Mouse (Mus musculus) megakaryocyte, adult 5-6 weeks (primary cell): ENCODE data around the gene Phf23. TPM values are rescaled to one million over a fixed set of nuclear protein-coding genes. Genes with fewer than 3 reads are reported as not detected.
"Not testable (repeated sequence)": the region's sequence is repeated elsewhere in the genome, so short reads cannot be mapped to it uniquely, and the experiment has no call there.

Experiments
- ATAC-seq: 2 replicates; pipeline ENCODE4 v1.8.0; 2016; ENCODE audit warnings: mild to moderate bottlenecking, inconsistent platforms; ENCODE audit not compliant: poor library complexity, severe bottlenecking
- total RNA-seq, 2 experiments: library from RNA; stranded (forward) in 1 of 2; stranded (reverse) in 1 of 2; fragments of 153-499, 151-499 nt in 1 of 2; fragments of 221-1000, 200-1000 nt in 1 of 2; gene quantifications; 2 replicates each; pipeline versions ENCODE4 v1.2.3 to v1.2.4; 2015 to 2017

Phf23 gene
- total RNA-seq (2015) (34.0 and 37.0 TPM in 2 replicates), total RNA-seq (2017) (42.5 and 45.8 TPM in 2 replicates)

DNA sequence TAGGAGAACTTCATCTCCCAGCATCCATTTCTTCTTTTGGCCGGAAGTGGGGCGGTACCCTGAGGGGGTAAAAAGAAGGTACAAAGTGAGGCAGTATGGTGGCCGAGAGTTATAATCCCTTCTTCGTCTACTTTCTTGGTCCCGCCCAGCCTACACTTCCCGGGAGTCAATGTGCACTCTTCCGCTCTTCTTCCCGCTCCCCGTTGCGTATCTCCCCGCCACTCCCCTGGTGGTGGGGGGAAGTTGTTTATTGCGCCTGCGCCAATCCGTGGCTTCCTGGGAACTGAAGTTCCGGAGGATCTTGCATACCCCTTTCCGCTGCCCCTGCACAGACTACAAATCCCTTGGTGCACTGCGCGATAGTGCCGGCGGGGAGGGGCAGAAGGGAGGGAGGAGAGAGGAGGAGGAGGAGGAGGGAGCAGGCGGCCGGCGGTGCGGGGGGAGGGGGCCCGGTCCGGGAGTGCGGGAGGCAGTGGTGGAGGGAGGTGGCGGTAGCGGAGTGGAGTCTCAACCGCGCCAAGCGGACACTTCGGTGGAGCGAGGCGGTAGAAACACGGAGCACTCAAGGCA lies at the start of gene Phf23:
TSS of gene Phf23 (plus strand) at position 387 of the 570 bp plus-strand sequence.
- peak; percentile 58 for ATAC-seq

DNA sequence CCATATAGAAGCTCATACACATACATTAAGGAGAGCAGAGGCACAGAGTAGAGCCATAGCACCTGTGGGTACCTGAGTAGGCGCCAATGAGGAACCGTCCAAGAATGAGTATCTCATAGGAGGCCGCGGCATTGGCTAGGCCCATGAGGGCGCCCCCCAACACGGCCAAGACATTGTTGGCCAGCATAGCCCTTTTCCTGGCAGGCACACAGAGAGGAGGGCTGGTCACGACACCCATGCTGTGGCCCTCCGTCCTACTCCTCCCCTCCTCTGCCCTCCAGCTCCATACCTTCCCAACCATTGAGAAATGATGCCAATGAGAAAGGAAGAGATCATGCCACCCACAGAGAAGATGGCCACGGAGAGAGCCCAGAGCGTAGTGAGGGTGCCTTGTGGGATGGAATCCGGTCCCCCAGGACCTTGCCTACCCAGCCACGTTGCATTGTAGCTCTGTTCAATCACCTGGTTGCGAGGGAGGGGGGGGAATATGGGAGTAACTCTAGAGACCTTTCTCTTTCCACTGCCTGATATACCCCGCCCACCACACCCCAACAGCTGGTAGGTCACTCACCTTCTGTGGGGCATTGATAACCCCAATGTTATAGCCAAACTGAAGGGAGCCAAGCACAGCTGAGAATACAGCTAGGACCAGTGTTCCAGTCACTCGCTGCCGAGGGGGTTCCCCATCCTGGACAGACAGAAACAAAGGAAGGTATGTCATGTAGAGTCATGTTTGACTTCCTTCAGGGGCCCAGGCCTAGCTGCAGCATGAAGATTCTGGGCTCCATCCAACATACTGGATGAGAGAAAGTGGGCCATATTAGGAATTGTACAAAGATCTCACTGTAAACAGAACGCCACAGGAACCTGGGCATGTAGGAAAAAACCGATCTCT lies 49.3 kb upstream of the Phf23 start:
- no peak for ATAC-seq

DNA sequence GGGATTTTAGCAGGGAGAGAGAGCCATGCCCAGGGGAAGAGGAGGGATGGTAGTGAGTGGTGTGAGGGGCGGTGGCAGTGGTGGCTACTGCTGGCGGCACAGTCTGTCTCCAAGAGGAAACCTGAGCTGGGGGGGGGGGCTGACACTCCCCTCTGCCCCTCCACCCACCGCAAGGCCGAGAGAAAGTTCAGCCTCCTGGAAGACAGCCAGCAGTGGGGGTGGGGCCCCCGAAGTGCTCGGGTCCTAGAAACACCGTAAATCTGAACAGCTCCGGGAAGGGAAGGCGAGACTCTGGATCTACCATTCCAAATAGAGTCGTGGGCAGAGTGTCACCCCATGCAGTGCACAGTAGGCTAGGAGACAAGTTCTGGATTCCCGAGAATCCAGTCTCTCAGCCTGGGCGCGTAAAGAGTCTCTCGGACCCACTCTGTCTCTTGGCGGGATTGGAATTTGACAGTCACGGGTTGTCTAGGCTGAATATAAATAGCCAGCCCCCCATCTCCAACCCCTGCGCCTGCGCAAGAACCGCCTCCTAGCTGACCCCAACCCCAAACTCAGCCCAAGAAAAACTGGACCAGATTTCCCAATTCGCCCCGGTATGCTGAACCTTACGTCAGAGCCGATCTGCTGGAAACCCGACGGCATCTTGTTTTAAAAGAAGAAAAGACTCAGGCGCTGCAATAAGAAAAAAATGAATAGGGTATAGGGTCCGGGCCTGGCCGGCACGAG lies 48.1 kb upstream of the Phf23 start:
- ATAC-seq: no peak

DNA sequence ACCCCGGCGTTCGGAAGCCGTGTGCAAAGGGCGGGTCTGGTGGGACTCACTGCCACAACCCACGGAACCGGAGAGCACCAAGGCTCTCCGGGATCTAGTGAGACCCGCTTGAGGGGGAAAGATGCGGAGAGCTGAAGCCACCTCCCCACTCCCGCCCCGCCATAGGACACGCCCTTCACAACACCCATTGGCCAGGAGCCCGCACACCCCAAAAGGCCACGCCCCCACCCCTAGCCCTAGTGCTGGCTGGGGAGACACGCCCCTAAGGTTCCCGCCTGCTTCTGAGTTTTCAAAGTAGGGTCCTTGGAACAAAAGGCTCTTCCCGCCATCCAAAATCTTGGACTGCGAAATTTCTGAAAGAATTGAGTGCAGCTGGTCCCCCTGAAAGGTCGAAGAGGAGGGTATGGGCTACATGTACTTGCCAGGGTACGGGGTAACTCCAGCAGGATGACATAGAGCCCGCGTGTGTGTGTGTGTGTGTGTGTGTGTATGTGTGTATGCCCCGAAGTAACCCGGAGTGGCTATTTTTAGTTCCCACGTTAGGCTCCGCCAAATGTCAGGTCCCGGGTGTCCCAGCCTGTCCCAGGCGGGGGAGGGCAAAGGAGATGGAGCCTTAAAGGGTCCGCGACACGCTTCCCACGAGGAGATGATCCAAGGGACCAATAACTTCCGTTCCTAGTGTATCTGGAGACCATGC lies 47.4 kb upstream of the Phf23 start, which contains the start of gene Slc2a4:
TSS of gene Slc2a4 (minus strand) at position 123 of the 697 bp plus-strand sequence.
- peak; percentile 88 for ATAC-seq

DNA sequence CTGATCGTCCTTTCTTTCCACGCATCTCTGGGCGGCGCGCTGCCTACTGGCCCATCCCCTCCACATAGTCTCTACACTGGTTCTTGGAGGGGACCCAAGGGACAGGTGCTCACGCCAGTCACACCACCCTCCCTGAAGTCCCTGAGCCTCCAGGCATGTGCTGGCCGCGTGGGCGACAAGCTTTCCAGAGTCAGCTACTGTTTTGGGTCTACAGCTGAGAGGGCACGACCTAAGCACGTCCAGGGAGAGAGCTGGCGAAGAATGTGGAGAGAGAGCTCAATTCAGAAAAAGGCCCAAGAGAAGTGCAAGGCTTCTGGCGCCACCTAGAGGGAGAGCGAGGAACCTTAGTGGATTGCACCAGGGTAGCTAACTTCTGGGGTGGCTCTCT lies 46.8 kb upstream of the Phf23 start:
- peak; percentile 81 for ATAC-seq

DNA sequence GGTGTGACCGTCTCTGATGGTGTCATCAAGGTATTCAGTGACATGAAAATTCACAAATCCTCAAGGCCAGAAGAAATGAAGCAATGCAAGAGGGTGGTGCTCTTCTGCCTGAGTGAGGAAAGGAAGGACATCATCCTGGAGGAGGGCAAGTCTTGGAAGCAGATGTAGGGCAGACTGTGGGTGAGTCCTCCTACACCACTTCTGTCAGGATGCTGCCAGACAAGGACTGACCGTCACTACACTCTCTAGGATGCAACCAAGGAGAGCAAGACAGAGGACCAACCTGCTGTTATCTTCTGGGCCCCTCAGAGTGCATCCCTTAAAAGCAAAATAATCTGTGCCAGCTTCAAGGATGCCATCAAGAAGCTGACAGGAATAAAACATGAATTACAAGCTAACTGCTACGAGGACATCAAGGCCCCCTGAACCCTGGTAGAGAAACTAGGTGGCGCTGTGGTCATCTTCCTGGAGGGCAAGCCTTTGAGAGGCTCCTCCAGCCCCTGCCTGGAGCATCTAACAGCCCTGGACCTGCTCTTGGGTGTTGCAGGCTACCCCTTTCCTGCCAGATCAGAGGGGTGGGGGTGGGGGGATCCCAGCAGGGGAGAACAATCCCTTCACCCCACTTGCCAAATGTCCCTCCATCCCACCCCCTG lies 44.6 kb upstream of the Phf23 start:
- no peak for ATAC-seq

DNA sequence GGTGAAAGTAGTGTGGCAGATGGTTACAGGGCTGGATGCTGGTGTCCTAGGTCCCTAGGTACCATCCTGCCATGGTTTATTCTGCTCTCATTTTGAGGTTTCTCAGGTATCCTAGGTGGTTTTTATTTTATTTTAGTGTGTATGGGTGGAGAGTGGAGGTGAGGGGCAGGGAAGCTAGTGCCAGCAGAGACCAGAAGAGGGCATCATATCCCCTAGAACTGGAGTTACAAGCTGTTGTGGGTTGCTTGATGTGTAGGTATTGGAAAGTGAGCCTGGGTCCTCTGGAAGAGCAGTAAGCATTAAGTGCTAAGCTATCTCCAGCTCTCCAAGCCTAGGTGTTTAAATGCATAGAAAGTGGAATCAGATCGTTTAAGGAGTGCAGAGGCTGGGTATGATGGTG lies 43.3 kb upstream of the Phf23 start:
- no peak for ATAC-seq

DNA sequence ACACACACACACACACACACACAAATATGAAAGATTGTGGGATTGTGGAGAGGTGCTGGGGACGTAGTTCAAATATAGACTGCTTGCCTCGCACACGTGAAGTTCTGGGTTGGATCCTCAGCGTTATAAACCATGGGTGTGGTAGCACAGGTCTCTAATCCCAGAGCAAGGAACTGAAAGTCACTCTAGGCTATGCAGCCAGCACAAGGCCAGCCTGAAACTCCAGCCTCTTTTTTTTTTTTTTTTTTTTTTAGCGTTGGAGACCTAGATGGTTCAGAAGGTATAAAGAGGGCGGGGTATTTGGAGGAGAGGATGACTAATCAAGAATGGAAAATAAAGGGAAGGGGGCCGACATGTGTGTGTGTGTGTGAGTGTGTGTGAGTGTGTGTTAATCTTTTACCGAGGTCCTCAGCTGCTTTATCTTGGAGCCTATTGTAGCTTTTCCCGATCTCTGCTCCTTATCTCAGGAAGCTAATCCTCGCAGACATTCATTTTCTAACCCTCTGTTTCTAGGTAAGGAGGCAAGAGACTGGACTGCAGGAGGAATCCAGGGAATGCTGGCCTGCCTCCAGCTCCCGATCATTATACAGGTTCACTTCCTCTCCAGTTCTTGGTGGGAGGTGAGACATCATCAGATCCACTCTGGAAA lies 42.2 kb upstream of the Phf23 start:
- no peak for ATAC-seq

DNA sequence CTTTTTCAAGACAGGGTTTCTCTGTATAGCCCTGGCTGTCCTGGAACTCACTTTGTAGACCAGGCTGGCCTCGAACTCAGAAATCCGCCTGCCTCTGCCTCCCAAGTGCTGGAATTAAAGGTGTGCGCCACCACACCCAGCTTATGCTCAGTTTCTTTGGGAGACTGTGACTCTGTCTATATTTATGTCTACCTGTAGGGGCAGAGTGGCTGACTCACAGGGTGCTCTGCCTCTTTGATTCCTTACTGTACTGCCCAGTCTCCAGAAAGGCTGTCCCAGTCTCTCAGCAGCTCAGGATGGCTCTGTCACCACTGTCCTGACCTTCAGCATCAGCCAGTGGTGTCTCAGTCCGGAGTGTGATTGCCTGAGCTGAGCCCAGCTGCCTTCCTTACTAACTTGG lies 40.0 kb upstream of the Phf23 start:
- ATAC-seq: not testable (repeated sequence)

DNA sequence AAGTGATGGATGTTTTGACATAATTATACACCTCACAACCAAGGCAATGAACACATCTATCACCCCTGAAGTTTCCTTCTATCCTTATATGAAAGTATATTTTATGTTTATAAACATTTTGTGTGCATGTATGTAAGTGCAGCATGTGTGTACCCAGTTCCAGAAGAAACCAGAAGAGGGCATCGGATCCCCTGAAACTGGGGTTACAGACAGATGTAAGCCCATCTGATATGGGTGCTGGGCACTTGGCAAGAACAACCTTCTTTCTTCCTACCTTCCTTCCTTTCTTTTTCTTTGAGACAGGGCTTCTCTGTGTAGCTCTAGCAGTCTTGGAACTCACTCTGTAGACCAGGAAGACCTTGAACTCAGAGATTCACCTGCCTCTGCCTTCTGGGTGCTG lies 39.4 kb upstream of the Phf23 start:
- no peak for ATAC-seq

DNA sequence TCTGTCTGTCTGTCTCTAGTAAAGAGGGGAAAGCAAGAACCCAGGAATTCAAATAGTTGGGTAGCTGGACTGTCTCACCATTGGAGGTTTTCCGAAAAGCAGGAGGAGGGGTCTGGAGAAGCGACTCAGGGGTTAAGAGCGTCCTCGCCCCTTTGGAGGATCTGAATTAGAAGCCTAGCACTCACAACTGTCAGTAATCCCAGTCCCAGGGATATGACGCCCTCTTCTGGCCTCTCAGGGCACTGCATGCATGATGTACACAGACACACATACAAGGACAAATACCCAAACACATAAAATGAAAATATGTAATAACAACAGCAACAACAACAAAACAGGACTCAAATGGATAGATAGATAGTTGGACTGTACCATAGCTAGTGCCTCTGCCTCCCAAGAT lies 35.0 kb upstream of the Phf23 start:
- no peak for ATAC-seq

DNA sequence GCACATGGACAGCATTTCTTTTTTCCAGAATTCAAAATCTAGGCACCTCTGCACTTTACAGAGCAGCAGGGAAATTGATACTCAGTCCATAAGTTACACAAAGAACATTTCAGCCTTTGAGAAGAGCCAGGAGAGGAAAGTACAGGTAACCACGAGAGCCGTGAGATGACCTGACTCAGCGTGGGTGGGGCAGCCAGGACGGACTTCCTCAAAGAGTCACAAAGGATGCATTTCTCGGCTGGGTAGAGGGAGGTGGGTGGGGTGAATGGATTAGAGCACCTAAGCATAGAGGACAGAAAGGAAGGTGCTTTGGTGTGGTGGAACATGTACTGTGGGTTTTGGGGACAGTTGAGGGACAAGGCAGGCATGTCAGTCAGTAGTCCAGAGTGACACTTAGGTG lies 33.7 kb upstream of the Phf23 start:
- ATAC-seq: peak; percentile 62

DNA sequence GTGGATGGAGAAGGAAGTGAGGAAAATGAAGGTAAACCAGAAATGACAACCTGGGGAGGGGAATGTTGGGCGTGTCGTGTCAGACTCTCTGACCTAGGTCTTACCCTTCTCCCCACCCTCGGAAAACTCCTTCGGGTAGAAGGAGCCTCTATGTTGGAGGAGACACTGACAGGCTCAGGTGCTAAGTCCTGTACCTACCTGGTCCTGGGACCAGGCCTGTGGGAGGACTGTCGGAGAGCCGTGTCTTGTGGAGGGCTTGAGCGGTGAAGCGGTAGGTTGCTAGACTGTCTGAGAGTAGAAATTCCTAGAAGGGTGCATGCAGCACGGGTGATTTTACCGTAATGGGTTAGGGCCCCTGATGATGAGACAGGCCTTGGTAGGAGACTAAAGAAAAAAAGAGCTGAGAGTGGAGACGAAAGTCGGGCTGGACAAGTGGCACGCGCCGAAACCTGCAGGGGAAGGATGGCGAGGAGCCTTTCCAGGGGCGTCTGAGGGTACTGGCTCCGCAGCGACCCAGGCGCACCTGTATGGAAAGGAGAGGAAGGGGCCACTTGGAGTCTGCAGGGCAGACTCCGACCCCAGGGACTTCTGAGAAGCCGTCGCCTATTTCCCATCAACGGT lies 30.8 kb upstream of the Phf23 start, which contains the start of gene Cldn7:
TSS of gene Cldn7 (plus strand) at position 130 of the 621 bp plus-strand sequence.
- no peak for ATAC-seq

DNA sequence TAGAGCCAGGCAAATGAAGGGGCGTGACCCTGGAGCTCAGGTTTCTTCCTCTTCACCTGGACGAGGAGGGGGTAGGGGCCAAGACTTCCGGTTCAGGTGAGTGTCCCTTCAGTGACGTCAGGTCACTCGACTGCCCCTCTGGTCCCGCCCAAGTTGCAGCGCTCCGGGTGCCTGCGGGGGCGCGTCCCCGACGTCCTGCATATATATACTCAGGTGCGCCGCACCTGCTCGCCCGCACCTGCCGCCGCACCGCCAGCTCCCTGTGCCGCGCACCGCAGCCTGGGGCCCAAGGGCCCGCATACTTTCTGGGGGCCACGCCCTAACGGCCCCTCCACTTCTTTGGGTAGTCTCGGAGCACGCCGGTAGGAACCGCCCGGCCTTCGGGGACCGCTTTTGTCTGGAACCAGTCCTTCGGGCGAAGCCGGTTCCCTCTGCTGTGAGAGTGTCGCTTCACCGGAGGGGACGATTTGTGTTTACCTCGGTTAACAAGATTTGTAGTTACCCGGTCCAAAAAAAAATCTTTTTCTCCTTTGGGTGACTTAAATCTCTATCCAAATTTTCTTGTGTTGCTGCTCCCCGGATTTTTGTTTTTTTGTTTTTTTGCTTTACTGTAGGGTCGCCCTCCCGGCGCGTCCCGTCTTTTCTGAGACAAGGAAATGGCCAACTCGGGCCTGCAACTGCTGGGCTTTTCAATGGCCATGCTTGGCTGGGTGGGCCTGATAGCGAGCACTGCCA lies 30.1 kb upstream of the Phf23 start:
- ATAC-seq: no peak

DNA sequence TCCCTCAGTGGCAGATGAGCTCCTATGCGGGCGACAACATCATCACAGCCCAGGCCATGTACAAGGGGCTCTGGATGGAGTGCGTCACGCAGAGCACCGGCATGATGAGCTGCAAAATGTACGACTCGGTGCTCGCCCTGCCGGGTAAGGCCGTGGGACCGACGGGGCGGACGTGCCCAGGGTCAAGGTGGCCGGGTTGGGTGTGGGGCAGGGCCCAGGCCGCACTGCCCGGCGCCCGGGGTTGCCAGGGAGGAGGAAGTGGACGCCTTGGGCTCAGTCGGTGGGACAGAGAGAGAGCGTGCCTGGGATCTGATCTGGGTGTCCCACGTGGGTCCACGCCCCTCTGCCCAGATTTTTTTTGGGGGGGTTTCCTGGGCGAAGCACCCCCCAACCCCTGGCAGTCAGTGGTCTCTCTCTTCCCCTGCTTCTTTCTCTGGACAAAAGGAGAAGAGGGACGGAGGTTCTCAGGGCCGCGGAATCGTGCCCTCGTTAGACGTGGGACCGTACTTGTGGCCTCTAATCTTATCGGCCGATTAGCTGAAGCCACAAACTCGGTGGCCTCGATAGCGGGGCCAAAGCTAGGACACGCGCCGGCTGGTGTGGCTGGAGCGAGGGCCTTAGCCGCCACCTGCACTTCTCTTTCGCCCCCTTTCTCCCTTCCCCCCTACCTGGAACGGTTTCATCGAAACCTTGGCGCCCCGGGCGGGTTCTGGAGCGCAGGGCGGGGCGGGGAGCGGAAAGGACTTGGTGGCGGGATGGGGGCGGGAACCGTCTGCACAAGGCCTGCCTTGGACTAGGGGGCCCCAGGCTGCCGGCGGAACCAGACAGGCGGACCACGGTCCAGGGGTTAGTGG lies 29.3 kb upstream of the Phf23 start:
- ATAC-seq: peak; percentile 78

DNA sequence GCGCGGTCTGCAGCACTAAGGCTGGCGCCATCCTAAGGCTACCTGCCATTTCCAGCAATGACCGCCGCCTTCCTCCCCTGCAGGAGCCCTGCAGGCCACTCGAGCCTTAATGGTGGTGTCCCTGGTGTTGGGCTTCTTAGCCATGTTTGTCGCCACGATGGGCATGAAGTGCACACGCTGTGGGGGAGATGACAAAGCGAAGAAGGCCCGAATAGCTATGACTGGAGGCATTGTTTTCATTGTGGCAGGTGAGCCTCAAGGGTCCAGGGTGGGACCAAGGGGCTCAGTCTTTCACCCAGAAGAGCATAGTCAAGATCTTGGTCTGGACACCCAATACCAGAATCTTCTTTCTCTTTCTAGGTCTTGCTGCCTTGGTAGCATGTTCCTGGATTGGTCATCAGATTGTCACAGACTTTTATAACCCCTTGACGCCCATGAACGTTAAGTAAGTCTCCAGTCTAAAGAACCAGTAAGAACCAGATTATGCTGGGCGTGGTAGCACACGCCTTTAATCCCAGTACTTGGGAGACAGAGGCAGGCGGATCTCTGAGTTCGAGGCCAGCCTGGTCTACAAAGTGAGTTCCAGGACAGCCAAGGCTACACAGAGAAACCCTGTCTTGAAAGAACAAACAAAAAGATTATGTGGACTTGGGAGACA lies 28.6 kb upstream of the Phf23 start:
- ATAC-seq: no peak

DNA sequence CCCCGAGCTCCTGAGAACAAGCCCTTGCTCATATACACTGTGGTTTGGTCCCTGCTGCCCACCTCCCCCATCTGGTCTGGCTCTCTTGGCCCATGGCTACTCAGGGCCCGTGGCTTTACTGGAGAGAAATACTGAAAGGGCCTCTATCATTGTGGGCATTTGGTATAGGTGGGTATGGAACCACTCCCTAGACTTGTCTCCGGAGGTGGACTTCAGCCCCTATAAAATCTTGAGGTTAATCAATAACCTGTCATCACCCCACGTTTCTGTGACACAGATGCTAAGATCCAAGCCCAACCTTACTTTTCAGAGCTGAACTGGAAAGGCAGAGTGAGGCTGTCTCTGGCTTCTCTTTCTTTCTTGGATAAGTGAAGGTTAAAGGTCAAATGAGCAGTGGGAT lies 26.8 kb upstream of the Phf23 start:
- ATAC-seq: no peak
